Mouse (Mus musculus) megakaryocyte, embryonic 14.5 days (primary cell): ENCODE measurements at regions not wholly inside any gene's neighbourhood (a gene's known extent, or its start where the extent isn't known, plus 50 kb on each side); places are given as distances from the start of the nearest gene placed in this dataset.

Source experiments
- H3K27me3 ChIP-seq: replicated peaks from 2 replicates; pipeline ENCODE3; 2012; ENCODE audit warnings: inconsistent platforms
- H3K36me3 ChIP-seq: replicated peaks from 2 replicates; pipeline ENCODE3; 2012; ENCODE audit warnings: low read length, inconsistent platforms, mixed read lengths
- H3K4me1 ChIP-seq: 2 replicates; pipeline ENCODE4 v1.6.1; 2012; ENCODE audit warnings: inconsistent platforms
- H3K4me3 ChIP-seq: replicated peaks from 2 replicates; pipeline ENCODE3; 2012; ENCODE audit warnings: moderate library complexity, mild to moderate bottlenecking, inconsistent platforms
- H3K9me3 ChIP-seq: 2 replicates; pipeline ENCODE4 v1.6.1; 2012; ENCODE audit warnings: inconsistent platforms
- FLI1 ChIP-seq: IDR thresholded peaks from 2 replicates; pipeline ENCODE4 v1.6.1; 2012; ENCODE audit warnings: low read length, inconsistent platforms, mixed read lengths
- GATA1 ChIP-seq: IDR thresholded peaks from 3 replicates; pipeline ENCODE4 v1.6.1; 2012; ENCODE audit warnings: mixed read lengths, low read length, inconsistent platforms, borderline replicate concordance

DNA sequence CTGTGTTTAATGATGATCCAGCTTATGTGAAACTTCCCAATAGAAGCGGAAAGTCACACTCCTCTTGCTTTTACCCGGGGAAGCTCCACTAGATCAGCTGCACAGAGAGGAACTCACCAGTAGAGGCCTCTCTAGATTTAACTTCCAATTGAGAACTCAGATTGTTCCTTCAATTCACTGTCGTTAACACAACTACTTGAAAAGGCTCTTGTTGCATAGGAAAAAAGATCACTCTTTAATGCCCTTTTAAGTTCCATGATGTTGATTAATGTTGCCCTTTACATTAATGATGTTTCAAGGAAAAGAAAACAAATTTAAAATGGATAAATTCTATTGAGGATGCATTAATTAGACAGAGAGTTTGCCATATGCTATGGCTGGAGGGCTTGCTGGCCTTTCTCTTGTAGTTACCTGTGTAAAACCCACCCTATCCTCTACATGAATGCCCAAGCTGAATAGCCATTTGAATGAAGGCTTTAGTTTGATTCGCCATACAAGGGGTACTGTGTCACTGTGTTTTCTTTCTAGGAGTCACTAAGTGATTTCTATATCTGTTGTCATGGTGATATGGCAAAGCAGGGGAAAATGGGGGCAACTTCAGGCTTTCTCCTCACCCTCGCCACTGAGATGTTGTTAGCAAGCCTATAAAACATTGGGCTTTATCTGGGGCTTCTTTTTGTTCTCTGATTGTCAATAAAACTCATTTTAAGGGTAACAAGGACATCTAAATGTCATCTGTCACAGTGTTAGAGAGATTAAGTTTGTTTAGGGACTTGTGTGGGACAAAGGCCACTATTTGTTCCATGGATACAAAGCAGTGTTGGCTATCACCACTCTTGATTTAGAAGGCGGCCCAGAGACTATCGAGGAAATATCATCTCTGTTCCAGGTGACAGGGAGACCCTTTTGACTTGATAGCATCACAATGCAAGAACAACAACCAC is 429.9 kb upstream of the Tbc1d2b start:
- no peaks in the 10 kb centered on the region for H3K9me3 ChIP-seq
- TF ChIP-seq GATA1 = no peak
- no peak for TF ChIP-seq FLI1
- no peaks in the 10 kb centered on the region for H3K4me1 ChIP-seq
- no peak overlapping the region for H3K4me3 ChIP-seq
- H3K27me3 ChIP-seq = no peaks in the 10 kb centered on the region
- H3K36me3 ChIP-seq = no peaks in the 10 kb centered on the region

- H3K9me3 ChIP-seq = no peaks in the 10 kb centered on the region
- no peaks in the 10 kb centered on the region for H3K27me3 ChIP-seq
- no peaks in the 10 kb centered on the region for H3K36me3 ChIP-seq
- no peaks in the 10 kb centered on the region for H3K4me1 ChIP-seq
- no peak overlapping the region for H3K4me3 ChIP-seq
- no peak for TF ChIP-seq GATA1
- TF ChIP-seq FLI1 = no peak
These were observed 430.7 kb upstream of the Tbc1d2b start for GRCm38 (mm10) chr9:90701180-90701765.

DNA sequence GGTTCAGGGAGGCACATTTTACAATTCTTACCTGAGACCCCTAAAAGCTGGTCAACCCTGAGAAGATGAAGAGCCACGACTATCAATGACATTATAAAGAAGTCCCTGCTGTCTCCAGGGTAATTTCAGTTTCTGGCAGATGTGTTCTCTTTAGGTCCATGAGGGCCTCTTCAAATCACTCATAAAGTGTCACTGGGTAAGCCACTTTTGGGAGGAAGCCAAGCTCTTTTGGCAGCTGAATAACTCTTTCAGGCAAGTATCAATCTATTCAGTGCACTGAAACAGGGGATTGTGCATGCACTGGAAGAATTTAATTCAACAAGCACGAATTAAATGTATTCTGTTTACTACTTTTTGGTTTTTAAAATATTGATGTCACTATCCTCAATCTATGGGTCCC is 443.1 kb upstream of the Tbc1d2b start:
- Histone ChIP-seq H3K4me3 (no peak overlapping the region), H3K36me3 (no peaks in the 10 kb centered on the region), H3K27me3 (no peaks in the 10 kb centered on the region), H3K4me1 (no peaks in the 10 kb centered on the region), H3K9me3 (no peaks in the 10 kb centered on the region)
- TF ChIP-seq FLI1 (no peak), GATA1 (no peak)

DNA sequence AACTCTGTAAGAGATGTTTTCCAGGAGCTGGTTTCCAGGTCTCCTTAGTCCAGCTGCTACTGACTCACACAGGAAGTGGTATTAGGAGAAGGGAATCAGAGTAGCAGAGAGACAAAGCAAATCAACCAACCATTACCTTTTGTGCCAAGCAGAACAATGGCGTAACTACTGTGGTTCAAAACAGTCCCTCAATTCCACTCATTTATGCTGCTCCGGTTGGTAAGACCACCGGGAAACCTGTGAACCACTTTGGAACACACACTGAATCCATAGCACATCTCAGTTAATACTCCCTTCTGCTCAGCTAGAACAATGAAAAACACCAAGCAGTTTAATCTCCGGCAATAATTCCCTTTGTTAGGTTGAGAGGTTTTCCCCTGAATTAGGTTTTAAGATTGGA is 460.8 kb upstream of the Tbc1d2b start:
- TF ChIP-seq GATA1 = no peak
- Histone ChIP-seq H3K4me1 (no peaks in the 10 kb centered on the region), H3K36me3 (no peaks in the 10 kb centered on the region), H3K27me3 (no peaks in the 10 kb centered on the region), H3K9me3 (no peaks in the 10 kb centered on the region), H3K4me3 (no peak overlapping the region)

GRCm38 (mm10) chr9:90757175-90757574 is 486.6 kb upstream of the Tbc1d2b start:
- Histone ChIP-seq H3K27me3 (no peaks in the 10 kb centered on the region), H3K9me3 (no peaks in the 10 kb centered on the region), H3K4me1 (no peaks in the 10 kb centered on the region), H3K36me3 (no peaks in the 10 kb centered on the region), H3K4me3 (no peak overlapping the region)
- no peak for TF ChIP-seq GATA1
- TF ChIP-seq FLI1 = no peak

GRCm38 (mm10) chr9:90774296-90774695 is 503.7 kb upstream of the Tbc1d2b start:
- Histone ChIP-seq H3K4me1 (no peaks in the 10 kb centered on the region), H3K27me3 (no peaks in the 10 kb centered on the region), H3K9me3 (no peaks in the 10 kb centered on the region), H3K4me3 (no peak overlapping the region), H3K36me3 (no peaks in the 10 kb centered on the region)
- TF ChIP-seq GATA1 = no peak
- TF ChIP-seq FLI1 = no peak

GRCm38 (mm10) chr9:90789545-90789944 is 518.9 kb upstream of the Tbc1d2b start:
- Histone ChIP-seq H3K36me3 (no peaks in the 10 kb centered on the region), H3K9me3 (no peaks in the 10 kb centered on the region; the same call in 1 of the 2 replicates), H3K4me3 (no peak overlapping the region), H3K27me3 (no peaks in the 10 kb centered on the region), H3K4me1 (no peaks in the 10 kb centered on the region)
- TF ChIP-seq GATA1 (no peak), FLI1 (no peak)

DNA sequence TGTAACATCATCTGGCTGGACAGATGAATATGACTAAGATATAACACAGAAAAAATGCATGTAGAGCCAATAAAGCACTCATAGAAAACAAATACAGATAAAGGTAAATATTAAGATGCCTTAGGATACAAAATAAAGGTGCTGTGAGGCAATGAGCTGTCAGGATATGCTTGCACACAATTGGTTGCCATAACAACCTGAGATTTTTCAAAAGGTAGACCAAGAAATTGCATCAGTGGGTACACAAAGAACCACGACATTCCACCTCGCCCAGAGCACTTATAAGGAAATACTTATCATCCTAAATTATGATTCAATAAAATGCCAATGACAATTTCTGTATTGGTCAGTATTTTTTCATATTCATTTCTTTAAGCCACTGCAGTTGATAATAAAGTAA is 521.3 kb upstream of the Tbc1d2b start:
- Histone ChIP-seq H3K4me3 (no peak overlapping the region), H3K27me3 (no peaks in the 10 kb centered on the region), H3K9me3 (no peaks in the 10 kb centered on the region; the same call in 1 of the 2 replicates), H3K4me1 (no peaks in the 10 kb centered on the region), H3K36me3 (no peaks in the 10 kb centered on the region)
- TF ChIP-seq FLI1 (no peak), GATA1 (no peak)

GRCm38 (mm10) chr9:90816844-90817243 is 545.4 kb upstream of the Zic4 start:
- H3K4me3 ChIP-seq = no peak overlapping the region
- H3K27me3 ChIP-seq = no peaks in the 10 kb centered on the region
- peaks cover 7% of the 10 kb centered on the region for H3K9me3 ChIP-seq
- TF ChIP-seq FLI1 (no peak), GATA1 (no peak)
- H3K36me3 ChIP-seq = no peaks in the 10 kb centered on the region
- H3K4me1 ChIP-seq = no peaks in the 10 kb centered on the region
